In genomic region chr6:33681778-33682640, GRCm38 (mm10) we compare ENCODE assay signal across 9 mouse cellular contexts.
DNase-seq lines count a peak whose midpoint lies in the region; ATAC-seq and TF ChIP-seq lines count a peak whose summit lies in the region.
"Had no signal": no experiment of that assay in that cellular context is flagged by ENCODE, and none has a peak within 500 bp of the region (broad histone marks: within the 10 kb centered on the region; RNA-seq: fewer than 3 reads in every experiment).

No protein-coding gene starts in this region.

- WGBS in midbrain, embryonic 15.5 days, result 42% methylated on average over 10 of the region's 10 CpGs

- no peak overlapping the region for H3K4me2 ChIP-seq in midbrain, embryonic 15.5 days

- H3K4me1 ChIP-seq in ES-Bruce4 (ENCODE audit: control insufficient read depth, insufficient read depth, low read length), result no peaks in the 10 kb centered on the region
- H3K4me1 ChIP-seq in midbrain, embryonic 15.5 days, result peaks cover 16% of the 10 kb centered on the region; the same call in 1 of the 2 replicates

- no peak overlapping the region for H3K4me3 ChIP-seq in ES-Bruce4 (ENCODE audit: low read depth, low read length)
- H3K4me3 ChIP-seq in midbrain, embryonic 15.5 days, result no peak overlapping the region
- H3K4me3 ChIP-seq: myocyte had no signal

- ATAC-seq in midbrain, embryonic 15.5 days (replicated peaks), result peak; percentile 89
- no peak for ATAC-seq in megakaryocyte progenitor cell, adult 5-6 weeks (replicated peaks; ENCODE audit: poor library complexity)

- no peak overlapping the region for H3K27ac ChIP-seq in ES-Bruce4 (ENCODE audit: insufficient read depth, low read length)
- H3K27ac ChIP-seq in midbrain, embryonic 15.5 days, result peak overlapping the region; percentile 60

- no peak for TF ChIP-seq POLR2A in ES-Bruce4 (IDR thresholded peaks at IDR 0.05; ENCODE audit: insufficient read depth, low read length)

- peak; percentile 32 for DNase-seq in A20 (ENCODE audit: low read depth, low spot score)
- peak; percentile 38 for DNase-seq in cerebellum, adult 9-10 months
- DNase-seq in forelimb bud, embryonic 11.5 days (ENCODE audit: low read depth, low spot score), result peak; percentile 42
- DNase-seq in layer of hippocampus, postnatal 36 days, result peak; percentile 32 to 50
- peak; percentile 2 for DNase-seq in yolk sac, embryonic 10.5 days (ENCODE audit: low spot score)

- H3K9ac ChIP-seq in ES-Bruce4 (ENCODE audit: low read depth, poor library complexity, severe bottlenecking), result no peak overlapping the region
- H3K9ac ChIP-seq in midbrain, embryonic 15.5 days, result no peak overlapping the region

- no peaks in the 10 kb centered on the region for H3K9me3 ChIP-seq in ES-Bruce4 (replicated peaks; ENCODE audit: control insufficient read depth, insufficient read depth, low read length, poor library complexity, severe bottlenecking)
- no peaks in the 10 kb centered on the region for H3K9me3 ChIP-seq in midbrain, embryonic 15.5 days

- no peaks in the 10 kb centered on the region for H3K36me3 ChIP-seq in ES-Bruce4 (ENCODE audit: control insufficient read depth, insufficient read depth, low read length, poor library complexity, severe bottlenecking)
- no peaks in the 10 kb centered on the region for H3K36me3 ChIP-seq in midbrain, embryonic 15.5 days (replicated peaks)

- no peak for TF ChIP-seq EP300 in ES-Bruce4 (IDR thresholded peaks at IDR 0.05; ENCODE audit: insufficient read depth, low read depth, low read length)

- H3K27me3 ChIP-seq in ES-Bruce4 (ENCODE audit: control insufficient read depth, insufficient read depth, low read length, poor library complexity, severe bottlenecking), result no peaks in the 10 kb centered on the region
- no peaks in the 10 kb centered on the region for H3K27me3 ChIP-seq in midbrain, embryonic 15.5 days (replicated peaks)

- peak; percentile 29 for TF ChIP-seq CTCF in ES-Bruce4 (IDR thresholded peaks at IDR 0.05; ENCODE audit: low read depth, low read length)
